Mouse (Mus musculus) heart, embryonic 12.5 days (tissue): ENCODE measurements around the gene Fhod1. TPM values are rescaled to one million over a fixed set of nuclear protein-coding genes. Genes with fewer than 3 reads are reported as not detected.

Experiments used
- ATAC-seq: fragments of 200-750 bp; cut with Nextera tagmentation; 2 replicates; pipeline ENCODE4 v1.8.0; 2017; ENCODE audit warnings: moderate TSS enrichment, moderate library complexity; ENCODE audit not compliant: insufficient number of reproducible peaks, low FRiP score
- H3K27ac ChIP-seq: fragments of 300-500 bp; sonication (generic); 2 replicates; pipeline ENCODE4 v1.5.1; 2016; ENCODE audit warnings: mild to moderate bottlenecking, moderate library complexity; ENCODE audit not compliant: poor library complexity, severe bottlenecking
- H3K27me3 ChIP-seq: fragments of 300-500 bp; sonication (generic); replicated peaks from 2 replicates; pipeline ENCODE4 v1.6.1; 2016; ENCODE audit warnings: mild to moderate bottlenecking, moderate library complexity
- H3K36me3 ChIP-seq: fragments of 300-500 bp; sonication (generic); 2 replicates; pipeline ENCODE4 v1.6.1; 2016; ENCODE audit warnings: mild to moderate bottlenecking, moderate library complexity
- H3K4me1 ChIP-seq: fragments of 300-500 bp; sonication (generic); replicated peaks from 2 replicates; pipeline ENCODE4 v1.6.1; 2016; ENCODE audit warnings: mild to moderate bottlenecking
- H3K4me2 ChIP-seq: fragments of 300-500 bp; sonication (generic); 2 replicates; pipeline ENCODE4 v1.6.1; 2016; ENCODE audit warnings: mild to moderate bottlenecking, moderate library complexity
- H3K4me3 ChIP-seq: fragments of 300-500 bp; sonication (generic); 2 replicates; pipeline ENCODE4 v1.5.1; 2016; ENCODE audit warnings: mild to moderate bottlenecking
- H3K9ac ChIP-seq: fragments of 300-500 bp; sonication (generic); 2 replicates; pipeline ENCODE4 v1.6.1; 2016; ENCODE audit warnings: mild to moderate bottlenecking, moderate library complexity
- H3K9me3 ChIP-seq: fragments of 300-500 bp; sonication (generic); replicated peaks from 2 replicates; pipeline ENCODE4 v1.6.1; 2016; ENCODE audit warnings: mild to moderate bottlenecking, moderate library complexity
- WGBS: fragments of 180-500 bp; shearing (Covaris S2); methylation state at CpG from one replicate; pipeline ENCODE4 v1.1.7; 2016; 5-methylcytosine and 5-hydroxymethylcytosine counted together
- polyA plus RNA-seq: library from polyadenylated mRNA; unstranded; fragments of >200 nt; fragmentation: Nextera tagmentation; extraction: Ambion mirVana; gene quantifications from 2 replicates; pipeline ENCODE4 v1.2.1, GENCODE M21; 2016

The Fhod1 gene
- polyA plus RNA-seq, 1 experiment from 2014 or later, result 2.0 TPM

DNA sequence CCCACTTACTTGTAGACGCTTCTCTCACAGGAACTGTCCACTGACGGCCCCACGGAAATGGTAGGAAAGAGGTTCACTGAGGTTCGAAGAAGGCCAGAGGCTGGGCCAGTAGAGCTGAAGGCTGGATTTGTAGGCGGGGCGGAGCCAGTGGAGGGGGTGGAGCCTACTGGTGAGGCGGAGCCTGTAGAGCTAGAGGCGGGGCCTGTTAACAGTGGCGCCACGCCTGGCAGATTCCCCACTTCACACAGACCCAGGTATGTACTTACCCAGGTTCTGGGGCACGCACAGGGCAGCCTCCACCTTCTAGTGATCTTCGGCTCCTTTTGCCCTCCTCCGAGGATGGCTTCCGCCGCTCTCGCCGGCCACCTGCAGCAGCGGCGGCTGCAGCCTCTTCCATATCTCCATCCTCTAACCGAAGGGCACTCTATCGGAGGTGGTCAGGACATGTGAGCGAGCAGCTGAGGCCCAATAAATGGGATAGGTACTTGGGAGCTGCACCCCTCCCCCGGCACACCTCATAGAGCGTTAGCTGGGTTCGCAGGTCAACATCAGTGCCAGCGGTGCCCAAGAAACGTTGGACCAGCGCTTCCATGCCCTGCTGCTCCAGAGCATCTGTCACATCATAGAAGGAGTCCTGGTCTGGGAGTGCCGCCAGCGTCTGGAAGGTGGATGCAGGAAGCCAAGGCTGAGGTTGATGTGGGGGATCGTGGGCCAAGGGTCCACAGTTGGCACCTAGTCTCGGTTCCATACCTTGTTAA is 11.2 kb downstream of the Fhod1 start:
- no peaks in the 10 kb centered on the region for H3K9me3 ChIP-seq
- H3K4me1 ChIP-seq, result peaks cover 41% of the 10 kb centered on the region
- H3K27me3 ChIP-seq, result no peaks in the 10 kb centered on the region
- WGBS, result 64% methylated on average over 32 of the region's 32 CpGs
- H3K9ac ChIP-seq, result no peak overlapping the region
- no peak for ATAC-seq
- no peak overlapping the region for H3K4me2 ChIP-seq
- no peak overlapping the region for H3K27ac ChIP-seq
- no peak overlapping the region for H3K4me3 ChIP-seq
- H3K36me3 ChIP-seq, result peaks cover 68% of the 10 kb centered on the region

DNA sequence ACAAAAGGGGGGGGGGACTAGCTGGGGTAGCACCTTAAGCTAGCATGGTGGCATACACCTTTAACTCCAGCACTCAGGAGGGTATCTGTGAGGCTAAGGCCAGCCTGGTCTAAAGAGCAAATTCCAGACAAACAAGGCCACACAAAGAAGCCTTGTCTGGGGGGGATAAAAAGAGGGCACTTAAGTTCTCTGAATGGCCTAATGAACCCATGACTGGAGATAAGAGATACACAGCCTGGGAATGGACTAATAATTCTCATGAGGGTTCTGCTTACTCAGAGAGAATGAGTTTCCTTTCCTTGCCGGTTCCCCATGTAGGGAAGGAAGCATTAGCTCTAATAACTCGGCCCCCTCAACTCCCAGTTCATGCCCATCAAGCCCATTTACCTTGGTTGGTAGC is 15.2 kb downstream of the Fhod1 start:
- Histone ChIP-seq H3K4me2 (no peak overlapping the region), H3K9ac (no peak overlapping the region), H3K36me3 (peaks cover 96% of the 10 kb centered on the region), H3K9me3 (no peaks in the 10 kb centered on the region), H3K27me3 (no peaks in the 10 kb centered on the region), H3K4me3 (no peak overlapping the region), H3K4me1 (peaks cover 8% of the 10 kb centered on the region), H3K27ac (no peak overlapping the region)
- WGBS, result 49% methylated on average over 2 of the region's 2 CpGs
- no peak for ATAC-seq

- H3K9ac ChIP-seq, result no peak overlapping the region
Observed at GRCm38 (mm10) chr8:105331931-105332330, 15.8 kb downstream of the Fhod1 start.

DNA sequence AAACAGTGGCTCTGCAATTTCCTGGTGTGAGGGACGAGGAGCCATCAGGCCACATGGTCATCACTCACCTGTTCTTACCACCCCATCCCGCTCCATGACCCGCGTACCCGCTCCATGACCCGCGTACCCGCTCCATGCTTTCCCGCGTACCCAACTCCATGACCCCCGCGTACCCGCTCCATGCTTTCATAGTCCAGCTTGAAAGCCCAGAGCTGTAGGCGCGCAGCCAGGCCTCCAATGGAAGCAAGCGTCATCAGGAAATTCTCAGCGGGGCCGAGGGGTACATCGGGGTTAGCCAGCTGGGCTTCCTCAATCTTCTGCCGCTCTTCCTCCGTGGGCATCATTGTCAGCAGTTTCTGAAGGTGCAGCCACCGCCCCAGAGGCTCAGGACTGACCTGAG is 16.3 kb downstream of the Fhod1 start:
- H3K27me3 ChIP-seq, result no peaks in the 10 kb centered on the region
- peaks cover 85% of the 10 kb centered on the region for H3K36me3 ChIP-seq
- H3K27ac ChIP-seq, result no peak overlapping the region
- H3K9ac ChIP-seq, result no peak overlapping the region
- no peak for ATAC-seq
- H3K9me3 ChIP-seq, result no peaks in the 10 kb centered on the region
- H3K4me3 ChIP-seq, result no peak overlapping the region
- peaks cover 14% of the 10 kb centered on the region for H3K4me1 ChIP-seq
- H3K4me2 ChIP-seq, result no peak overlapping the region
- WGBS, result 93% methylated on average over 22 of the region's 22 CpGs

More at GRCm38 (mm10) chr8:105331931-105332330, 15.8 kb downstream of the Fhod1 start:
- no peaks in the 10 kb centered on the region for H3K9me3 ChIP-seq
- ATAC-seq, result no peak
- WGBS, result 91% methylated on average over 9 of the region's 9 CpGs
- peaks cover 13% of the 10 kb centered on the region for H3K4me1 ChIP-seq
- H3K27me3 ChIP-seq, result no peaks in the 10 kb centered on the region
- H3K4me2 ChIP-seq, result no peak overlapping the region
- peaks cover 90% of the 10 kb centered on the region for H3K36me3 ChIP-seq
- no peak overlapping the region for H3K4me3 ChIP-seq
- no peak overlapping the region for H3K27ac ChIP-seq

DNA sequence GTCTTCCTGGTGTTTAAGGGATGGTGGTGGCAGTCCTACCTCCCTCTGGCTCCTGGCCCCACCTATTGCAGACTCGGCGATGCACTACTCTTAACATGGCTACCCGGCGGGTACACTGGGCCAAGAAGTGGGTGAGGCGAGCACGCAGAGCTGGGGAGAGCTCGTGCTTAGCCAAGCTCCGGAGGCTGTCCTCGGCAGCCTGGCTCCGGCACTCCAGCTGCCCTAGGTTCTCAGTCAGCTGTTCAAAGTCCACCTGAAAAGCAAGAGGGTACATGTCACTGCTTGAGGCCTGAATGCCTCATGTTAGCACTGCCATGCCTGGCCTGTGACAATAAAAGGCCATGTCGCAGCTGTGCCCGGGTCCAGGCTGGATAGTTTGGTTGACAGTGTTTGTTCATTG is 17.4 kb downstream of the Fhod1 start:
- Histone ChIP-seq H3K4me3 (no peak overlapping the region), H3K9ac (no peak overlapping the region), H3K4me2 (no peak overlapping the region), H3K27ac (no peak overlapping the region), H3K27me3 (no peaks in the 10 kb centered on the region), H3K4me1 (peaks cover 17% of the 10 kb centered on the region), H3K36me3 (peaks cover 74% of the 10 kb centered on the region), H3K9me3 (no peaks in the 10 kb centered on the region)
- WGBS, result 93% methylated on average over 12 of the region's 12 CpGs
- no peak for ATAC-seq

GRCm38 (mm10) chr8:105326968-105327367 is 20.8 kb downstream of the Fhod1 start:
- peaks cover 53% of the 10 kb centered on the region for H3K36me3 ChIP-seq
- H3K27ac ChIP-seq, result peak overlapping the region; percentile 76
- H3K27me3 ChIP-seq, result no peaks in the 10 kb centered on the region
- H3K4me2 ChIP-seq, result peak overlapping the region; percentile 94
- no peak for ATAC-seq
- H3K9ac ChIP-seq, result peak overlapping the region; percentile 79
- 25% methylated on average over 6 of the region's 6 CpGs for WGBS
- peaks cover 19% of the 10 kb centered on the region for H3K4me1 ChIP-seq
- H3K4me3 ChIP-seq, result peak overlapping the region; percentile 68
- no peaks in the 10 kb centered on the region for H3K9me3 ChIP-seq

DNA sequence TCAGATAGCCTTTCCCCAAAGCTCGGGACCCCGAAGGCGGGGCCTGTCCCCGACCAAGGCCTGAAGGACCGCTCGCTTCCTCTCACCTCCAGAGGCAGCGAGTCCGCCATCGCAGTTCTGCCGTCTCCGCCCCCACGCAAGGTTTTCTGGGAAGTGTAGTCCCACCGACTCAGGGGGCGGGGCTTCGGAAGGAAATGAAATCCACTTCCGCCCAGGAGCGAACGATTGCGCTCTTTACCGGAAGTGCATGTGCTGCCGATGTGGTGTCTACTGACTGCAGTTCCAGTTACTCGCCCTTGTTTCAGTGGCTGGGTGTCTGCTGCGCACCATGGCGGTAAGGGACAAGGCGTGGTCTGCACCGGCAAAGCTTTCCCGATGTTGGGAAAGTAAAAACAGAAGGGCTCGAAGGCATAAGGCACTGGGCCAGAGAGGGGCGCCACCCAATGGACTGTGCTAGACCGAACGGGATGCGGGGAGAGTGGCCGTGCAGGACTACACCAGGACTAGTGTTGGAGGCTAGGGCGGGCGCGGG is 21.5 kb downstream of the Fhod1 start, which contains the start of the genes Lrrc29 and Tmem208:
Lrrc29 (minus strand) TSS at position 138 of the 532 bp plus-strand sequence.
Tmem208 (plus strand) TSS at position 214 of the 532 bp plus-strand sequence.
- Histone ChIP-seq H3K4me1 (peaks cover 19% of the 10 kb centered on the region), H3K27me3 (no peaks in the 10 kb centered on the region), H3K27ac (peak within 1 kb of the TSS; percentile 76), H3K36me3 (peaks cover 49% of the 10 kb centered on the region), H3K9ac (peak within 1 kb of the TSS; percentile 84), H3K4me2 (peak within 1 kb of the TSS; percentile 94), H3K9me3 (no peaks in the 10 kb centered on the region), H3K4me3 (peak within 1 kb of the TSS; percentile 68)
- WGBS, result under 1% methylated on average over 36 of the region's 36 CpGs
- ATAC-seq, result peak; percentile 91

DNA sequence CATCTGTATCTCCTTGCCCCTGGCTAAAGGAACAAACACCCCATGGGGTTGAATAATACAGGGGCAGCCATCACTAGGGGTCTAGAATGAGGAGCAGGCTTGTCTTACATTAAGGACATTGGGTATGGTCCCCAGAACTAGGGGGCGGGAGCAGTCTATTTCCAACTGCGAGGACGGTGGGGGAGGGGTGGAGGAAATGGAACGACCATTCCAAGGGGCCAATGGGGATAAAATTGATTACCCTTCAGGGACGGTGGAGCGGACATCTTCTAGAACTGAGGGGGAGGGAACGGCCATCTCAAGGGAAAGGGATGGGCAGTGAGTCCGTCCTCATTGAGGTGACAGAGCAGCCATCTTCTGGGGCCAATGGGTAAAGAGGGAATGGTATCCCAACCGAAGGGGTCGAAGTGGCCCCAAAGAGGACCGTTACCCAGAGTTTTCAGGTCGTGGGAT is 22.1 kb downstream of the Fhod1 start:
- peak overlapping the region; percentile 46 for H3K27ac ChIP-seq
- peaks cover 19% of the 10 kb centered on the region for H3K4me1 ChIP-seq
- peaks cover 44% of the 10 kb centered on the region for H3K36me3 ChIP-seq
- H3K9ac ChIP-seq, result peak overlapping the region; percentile 84
- no peaks in the 10 kb centered on the region for H3K9me3 ChIP-seq
- H3K4me2 ChIP-seq, result peak overlapping the region; percentile 94
- no peaks in the 10 kb centered on the region for H3K27me3 ChIP-seq
- under 1% methylated on average over 12 of the region's 12 CpGs for WGBS
- peak overlapping the region; percentile 68 for H3K4me3 ChIP-seq
- ATAC-seq, result 0 out of 2 replicates have a peak, but pooled peaks have one; percentile 2

- no peak for ATAC-seq
- no peak overlapping the region for H3K9ac ChIP-seq
- no peak overlapping the region for H3K4me3 ChIP-seq
- H3K27ac ChIP-seq, result no peak overlapping the region; the same call in 1 of the 2 replicates
- no peak overlapping the region for H3K4me2 ChIP-seq
- peaks cover 36% of the 10 kb centered on the region for H3K36me3 ChIP-seq
- H3K27me3 ChIP-seq, result no peaks in the 10 kb centered on the region
- H3K9me3 ChIP-seq, result no peaks in the 10 kb centered on the region
- H3K4me1 ChIP-seq, result peaks cover 19% of the 10 kb centered on the region
- WGBS, result 74% methylated on average over 4 of the region's 4 CpGs
Observed at GRCm38 (mm10) chr8:105323183-105323582, 24.6 kb downstream of the Fhod1 start.

DNA sequence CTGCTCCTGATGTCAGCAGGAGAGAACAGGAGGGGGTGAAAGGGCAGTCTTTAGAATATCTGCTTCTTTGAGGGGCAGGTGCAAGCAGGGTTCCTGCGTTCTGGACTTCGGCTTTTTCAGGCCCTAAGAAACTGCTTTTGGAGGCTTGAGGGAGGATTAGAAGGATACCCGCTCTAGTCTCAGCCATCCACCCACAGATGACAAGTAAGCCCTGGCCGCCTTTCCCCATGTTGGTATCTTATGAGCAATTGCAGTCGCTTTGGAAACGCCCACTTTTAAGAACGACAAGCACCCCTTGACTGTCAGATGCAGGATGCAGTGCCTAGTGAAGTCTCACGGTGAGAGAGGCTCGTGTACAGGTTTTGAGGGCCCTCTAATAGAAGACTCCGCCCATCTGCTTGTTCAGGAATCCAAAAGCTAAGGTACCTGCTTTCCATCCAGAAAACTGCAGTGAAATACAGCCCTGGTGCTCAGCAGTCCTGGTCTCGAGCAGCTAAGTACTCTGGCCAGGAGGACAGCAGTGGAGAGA is 29.0 kb downstream of the Fhod1 start:
- Histone ChIP-seq H3K27me3 (no peaks in the 10 kb centered on the region), H3K4me3 (no peak overlapping the region), H3K27ac (no peak overlapping the region), H3K36me3 (peaks cover 62% of the 10 kb centered on the region), H3K9me3 (no peaks in the 10 kb centered on the region), H3K4me2 (no peak overlapping the region), H3K4me1 (peaks cover 16% of the 10 kb centered on the region), H3K9ac (no peak overlapping the region)
- ATAC-seq, result no peak
- WGBS, result 76% methylated on average over 11 of the region's 11 CpGs

DNA sequence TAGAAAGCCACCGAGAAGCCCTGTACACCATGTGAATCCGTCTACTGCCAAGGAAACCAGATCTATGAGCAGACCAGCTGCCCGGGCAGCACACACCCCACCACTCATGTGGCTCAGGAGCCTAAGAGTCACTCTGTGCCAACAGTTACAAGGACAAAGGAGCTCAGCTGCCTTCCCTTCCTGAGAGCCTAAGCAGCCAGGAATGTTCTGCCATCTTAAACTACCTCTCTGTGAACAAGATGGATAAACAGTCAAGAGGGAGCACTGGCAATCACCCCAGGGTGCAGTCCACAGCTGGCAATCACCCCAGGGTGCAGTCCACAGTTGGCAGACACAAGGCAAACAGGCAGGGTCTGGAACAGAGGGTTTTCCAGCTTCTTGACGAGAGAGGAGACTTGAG is 29.8 kb downstream of the Fhod1 start:
- Histone ChIP-seq H3K27me3 (no peaks in the 10 kb centered on the region), H3K4me1 (peaks cover 24% of the 10 kb centered on the region), H3K9ac (no peak overlapping the region), H3K4me2 (no peak overlapping the region), H3K9me3 (no peaks in the 10 kb centered on the region), H3K4me3 (no peak overlapping the region), H3K36me3 (peaks cover 65% of the 10 kb centered on the region), H3K27ac (no peak overlapping the region)
- ATAC-seq, result no peak
- 88% methylated on average over 4 of the region's 4 CpGs for WGBS
